Mouse (Mus musculus): ENCODE measurements at regions not wholly inside any gene's neighbourhood (a gene's known extent, or its start where the extent isn't known, plus 50 kb on each side); places are given as distances from the start of the nearest gene placed in this dataset.

GRCm38 (mm10) chr12:39729255-39729654 is 308.6 kb downstream of the Arl4a start:
- peak; percentile 27 for DNase-seq (ENCODE audit: low read depth, low spot score)

DNA sequence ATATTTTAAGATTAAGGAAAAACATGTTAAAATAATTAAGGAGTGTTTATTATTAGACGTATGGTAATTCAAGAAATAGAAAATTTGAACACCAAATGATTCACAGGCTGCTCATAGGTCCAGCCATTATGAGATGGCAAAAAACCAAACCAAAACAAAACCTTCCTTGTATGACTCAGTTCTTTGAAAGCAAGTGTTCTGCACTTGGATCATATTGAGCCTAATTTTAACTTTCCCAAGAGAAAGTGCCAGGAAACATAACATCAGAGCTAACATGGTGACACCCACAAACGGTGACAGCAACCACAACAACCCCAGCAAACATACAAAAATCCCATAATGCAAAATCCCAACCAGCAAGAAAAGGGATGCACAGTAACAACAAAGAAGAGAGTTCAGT is 313.7 kb downstream of the Arl4a start:
- peak; percentile 64 for DNase-seq (ENCODE audit: low read depth, low spot score)

DNA sequence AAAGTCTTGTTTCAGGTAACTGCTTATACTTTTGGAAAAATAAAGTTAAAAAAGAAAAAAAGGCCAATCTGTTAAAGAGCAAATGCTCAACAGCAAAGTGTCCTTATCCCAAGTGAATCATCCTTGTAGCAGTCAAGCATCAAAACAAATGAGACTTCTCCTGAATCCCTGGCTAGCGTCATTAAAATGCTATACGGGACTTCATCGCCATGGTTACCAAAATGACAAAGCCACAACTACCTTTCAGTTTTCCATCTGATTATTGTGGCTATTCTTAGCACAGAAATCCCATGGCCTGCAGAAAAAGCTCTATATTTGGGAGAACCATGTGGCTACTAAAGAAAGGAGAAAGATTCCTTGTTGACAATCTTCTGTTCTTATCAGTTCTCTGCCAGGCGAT is 322.7 kb downstream of the Arl4a start:
- DNase-seq (ENCODE audit: low read depth, low spot score), result peak; percentile 38

DNA sequence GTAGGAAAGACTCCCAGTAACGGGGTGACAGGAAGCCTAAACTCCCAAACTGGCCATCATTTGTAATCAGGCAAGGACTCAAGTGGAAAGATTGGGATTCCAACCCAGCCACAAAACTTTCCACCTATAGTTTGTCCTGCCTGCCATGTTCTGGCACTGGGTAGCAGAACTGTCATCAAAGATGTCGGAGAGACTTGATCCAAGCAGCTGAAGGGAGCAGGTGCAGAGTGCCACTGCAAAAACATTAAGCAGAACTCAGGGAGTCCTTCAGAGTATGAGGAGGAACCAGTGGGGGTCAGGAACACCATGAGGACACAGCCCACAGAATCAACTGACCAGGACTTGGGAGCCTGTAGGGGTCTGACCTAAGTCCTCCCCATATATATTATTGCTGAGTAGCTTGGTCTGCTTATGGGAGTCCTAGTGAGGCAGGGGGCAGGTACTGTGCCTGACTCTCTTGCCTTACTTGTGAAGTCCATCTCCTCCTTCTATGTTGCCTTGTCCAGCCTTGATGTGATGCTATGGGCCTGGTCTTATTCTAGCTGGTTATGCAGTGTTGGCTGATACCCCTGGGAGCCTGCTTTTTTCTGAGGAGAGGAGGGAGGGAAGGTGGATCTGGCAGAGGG is 323.5 kb downstream of the Arl4a start:
- DNase-seq (ENCODE audit: low read depth, low spot score), result no peak

DNA sequence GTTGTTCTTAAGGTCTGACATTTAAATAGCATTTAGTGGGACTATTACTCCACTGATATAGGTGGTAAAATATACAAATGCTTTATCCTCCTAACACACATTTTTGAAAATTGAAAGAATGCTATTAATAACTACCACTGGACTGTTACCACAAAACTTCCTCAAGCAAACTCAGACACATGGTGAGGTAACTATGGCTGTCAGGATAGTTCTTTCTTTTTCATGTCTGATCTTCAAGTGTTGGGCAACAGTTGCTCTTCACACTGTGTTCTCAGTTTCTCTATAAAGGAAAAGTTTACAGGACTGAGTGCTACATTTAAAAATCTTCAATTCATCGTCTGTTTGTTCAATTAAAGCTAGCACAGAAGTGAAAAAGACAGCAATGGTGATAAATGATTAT is 326.0 kb downstream of the Arl4a start:
- DNase-seq (ENCODE audit: low read depth, low spot score), result no peak

GRCm38 (mm10) chr12:39709850-39710249 is 328.0 kb downstream of the Arl4a start:
- peak; percentile 42 for DNase-seq (ENCODE audit: low read depth, low spot score)

- DNase-seq (ENCODE audit: low read depth, low spot score), result no peak
These were observed 340.6 kb downstream of the Arl4a start for GRCm38 (mm10) chr12:39697182-39697581.

GRCm38 (mm10) chr12:39695322-39695721 is 342.5 kb downstream of the Arl4a start:
- peak; percentile 32 for DNase-seq (ENCODE audit: low read depth, low spot score)

DNA sequence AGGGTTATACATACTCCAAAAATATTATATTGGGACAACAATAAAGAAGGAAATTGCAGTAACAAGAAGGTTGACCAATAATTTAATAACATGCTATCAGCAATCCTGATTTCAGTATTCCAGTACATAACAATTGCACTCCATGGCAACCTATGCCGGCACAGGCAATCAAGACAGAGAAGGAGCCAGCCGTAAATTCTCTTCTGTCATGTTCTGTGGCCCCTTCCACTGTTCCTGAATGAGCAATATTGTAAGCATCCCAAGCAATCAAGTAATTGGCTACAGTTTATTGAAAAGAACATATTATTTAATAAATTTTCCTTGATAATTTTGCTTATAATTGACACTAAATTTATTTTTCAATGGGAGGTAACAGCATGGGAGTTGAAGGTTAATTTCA is 345.8 kb downstream of the Arl4a start:
- DNase-seq (ENCODE audit: low read depth, low spot score), result no peak

- peak; percentile 59 for DNase-seq (ENCODE audit: low read depth, low spot score)
These were observed 352.4 kb downstream of the Arl4a start for GRCm38 (mm10) chr12:39685399-39685798.

DNA sequence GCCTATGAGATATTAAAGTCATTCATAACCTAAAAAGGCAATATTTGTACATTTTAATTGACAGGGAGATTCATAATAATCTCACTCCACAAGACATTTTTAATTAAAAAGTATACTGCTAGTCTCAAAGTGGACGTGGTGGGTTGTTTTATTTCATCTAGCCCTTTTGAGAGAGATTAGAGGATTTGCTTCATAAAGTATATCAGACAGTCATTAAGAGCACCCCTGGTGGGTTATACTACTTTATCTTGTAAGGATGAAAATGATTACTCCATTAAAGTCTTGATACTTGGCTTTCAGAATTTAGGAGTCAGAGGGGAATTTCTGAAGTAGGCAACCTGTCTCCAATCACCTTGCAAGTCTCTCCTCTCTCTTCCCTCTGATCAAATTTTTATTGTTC is 355.7 kb downstream of the Arl4a start:
- no peak for DNase-seq (ENCODE audit: low read depth, low spot score)

- DNase-seq (ENCODE audit: low read depth, low spot score), result no peak
These were observed 362.2 kb downstream of the Arl4a start for GRCm38 (mm10) chr12:39675608-39676007.

- no peak for DNase-seq (ENCODE audit: low read depth, low spot score)
These were observed 370.1 kb downstream of the Arl4a start for GRCm38 (mm10) chr12:39667701-39668100.

GRCm38 (mm10) chr12:39665448-39665847 is 372.4 kb downstream of the Arl4a start:
- peak; percentile 84 for DNase-seq (ENCODE audit: low read depth, low spot score)

DNA sequence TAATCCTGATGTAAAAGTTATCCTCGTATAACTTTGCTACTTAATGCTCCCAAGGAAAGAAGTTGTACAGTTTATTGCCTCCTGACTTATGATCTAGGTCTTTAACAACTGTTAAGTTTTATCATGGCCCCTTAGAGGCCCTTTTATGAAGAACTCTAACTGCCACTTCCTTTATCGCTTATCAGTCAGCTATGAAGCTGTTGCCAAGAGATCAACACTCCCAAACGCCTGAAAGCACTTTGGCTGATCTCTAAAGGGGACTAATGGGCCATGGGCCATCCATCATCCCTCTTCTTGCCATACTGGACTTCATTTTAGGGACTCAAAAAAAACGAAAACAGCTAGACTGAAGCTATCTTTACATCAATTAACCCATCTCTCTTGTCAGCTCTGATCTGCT is 377.4 kb downstream of the Arl4a start:
- no peak for DNase-seq (ENCODE audit: low read depth, low spot score)

DNA sequence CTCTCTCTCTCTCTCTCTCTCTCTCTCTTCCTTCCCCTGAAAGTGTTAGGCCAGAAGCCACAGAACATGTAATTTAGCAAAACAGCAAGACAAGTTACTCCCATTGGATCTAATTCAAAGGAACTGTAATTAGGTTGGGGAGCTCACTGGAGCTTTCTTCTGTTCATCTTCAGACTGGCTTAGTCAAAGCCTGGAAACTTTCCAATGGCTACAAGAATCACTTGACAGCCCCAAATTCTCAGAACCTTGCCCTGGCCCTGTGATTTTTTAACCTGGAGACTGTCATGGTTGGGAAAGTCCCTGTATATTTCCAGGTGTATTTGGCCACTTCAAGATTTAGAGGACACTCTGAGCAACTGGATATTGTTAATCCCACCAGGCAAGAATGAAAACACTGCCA is 381.2 kb downstream of the Arl4a start:
- DNase-seq (ENCODE audit: low read depth, low spot score), result peak; percentile 33

GRCm38 (mm10) chr12:39648952-39649351 is 388.9 kb downstream of the Arl4a start:
- DNase-seq (ENCODE audit: low read depth, low spot score), result no peak

DNA sequence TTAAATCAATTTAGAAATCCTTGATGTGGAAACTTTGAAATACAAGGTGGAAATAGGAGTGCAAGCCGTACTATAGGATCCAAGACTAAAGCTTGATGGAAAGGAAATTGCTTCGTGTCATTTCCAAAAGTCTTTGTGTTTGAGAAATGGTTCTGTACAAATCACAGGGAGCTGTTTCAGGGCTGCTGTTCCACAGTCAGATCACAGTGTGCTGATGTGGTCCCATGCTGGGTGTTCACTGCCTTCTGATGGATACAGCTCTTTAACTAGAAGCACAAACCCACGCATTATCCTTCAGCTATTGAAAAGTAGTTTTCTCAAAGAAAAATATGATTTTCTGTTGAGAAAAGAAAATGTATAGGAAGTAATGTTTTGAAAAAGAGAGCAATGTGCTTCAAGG is 391.3 kb downstream of the Arl4a start:
- DNase-seq (ENCODE audit: low read depth, low spot score), result peak; percentile 62

- no peak for DNase-seq (ENCODE audit: low read depth, low spot score)
These were observed 392.2 kb downstream of the Arl4a start for GRCm38 (mm10) chr12:39645581-39645980.

GRCm38 (mm10) chr12:39639246-39639645 is 398.6 kb downstream of the Arl4a start:
- DNase-seq (ENCODE audit: low read depth, low spot score), result no peak

- DNase-seq (ENCODE audit: low read depth, low spot score), result no peak
These were observed 403.5 kb downstream of the Arl4a start for GRCm38 (mm10) chr12:39634337-39634736.

- DNase-seq (ENCODE audit: low read depth, low spot score), result no peak
These were observed 416.6 kb downstream of the Arl4a start for GRCm38 (mm10) chr12:39621266-39621665.

DNA sequence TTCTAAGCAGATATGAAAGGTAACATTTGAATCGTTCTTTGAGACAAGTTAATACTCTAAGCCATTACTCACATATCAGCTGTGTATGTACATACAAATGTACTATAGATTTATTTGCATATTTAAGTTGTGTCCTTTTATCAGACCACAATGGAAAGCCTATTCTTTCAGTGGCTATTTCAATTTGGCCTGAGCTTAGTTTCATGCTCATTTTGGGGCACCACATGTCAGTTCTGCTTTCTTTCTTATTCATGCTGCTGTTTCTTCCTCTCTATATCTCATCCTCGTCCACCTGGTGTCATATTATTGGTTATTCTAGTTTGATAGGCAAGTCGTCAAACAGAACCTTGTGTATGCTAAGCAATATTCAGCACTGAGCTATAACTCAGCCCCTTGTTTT is 432.5 kb downstream of the Arl4a start:
- no peak for DNase-seq (ENCODE audit: low read depth, low spot score)

DNA sequence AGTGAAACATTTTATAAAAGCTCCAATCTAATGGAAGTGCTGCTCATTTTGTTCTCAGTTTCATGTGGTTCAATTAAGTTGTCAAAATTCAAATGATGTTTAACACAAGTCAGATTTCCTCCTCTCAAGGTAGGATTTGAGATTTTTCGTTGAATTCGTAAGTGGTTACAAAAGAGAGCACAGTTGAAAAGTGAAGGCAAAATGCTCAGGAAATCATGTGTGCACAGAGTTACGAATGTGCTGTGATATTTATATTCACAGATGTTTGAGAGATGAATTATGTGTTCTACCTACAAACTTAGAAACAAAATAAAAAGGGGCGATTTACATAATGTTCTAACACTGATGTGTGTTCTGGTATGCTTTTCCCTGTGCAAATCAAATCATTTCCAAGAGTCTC is 433.1 kb downstream of the Arl4a start:
- peak; percentile 47 for DNase-seq (ENCODE audit: low read depth, low spot score)

Measured in brain, adult 2 months (tissue).